Mouse (Mus musculus) erythroblast, embryonic 14.5 days (primary cell): ENCODE data around the gene Hoxb3. TPM values are rescaled to one million over a fixed set of nuclear protein-coding genes. Genes with fewer than 3 reads are reported as not detected.

Experiments
- H3K27me3 ChIP-seq: 2 replicates; pipeline ENCODE4 v1.6.1; 2012; ENCODE audit warnings: inconsistent platforms; ENCODE audit not compliant: control insufficient read depth
- H3K36me3 ChIP-seq: 2 replicates; pipeline ENCODE4 v1.6.1; 2012; ENCODE audit warnings: mild to moderate bottlenecking, inconsistent platforms; ENCODE audit not compliant: control insufficient read depth
- H3K4me1 ChIP-seq: 2 replicates; pipeline ENCODE4 v1.6.1; 2012; ENCODE audit warnings: inconsistent platforms; ENCODE audit not compliant: control insufficient read depth
- H3K4me3 ChIP-seq: replicated peaks from 2 replicates; pipeline ENCODE3; 2012; ENCODE audit warnings: moderate library complexity, mild to moderate bottlenecking, inconsistent platforms
- H3K9me3 ChIP-seq: 2 replicates; pipeline ENCODE4 v1.6.1; 2012; ENCODE audit warnings: low read length, inconsistent platforms, mixed read lengths; ENCODE audit not compliant: control insufficient read depth
- GATA1 ChIP-seq: IDR thresholded peaks from 2 replicates; pipeline ENCODE4 v1.6.1; 2012; ENCODE audit warnings: low read length, inconsistent platforms, mixed read lengths
- TAL1 ChIP-seq: IDR thresholded peaks from 3 replicates; pipeline ENCODE4 v1.6.1; 2012; ENCODE audit warnings: low read length, inconsistent platforms, mixed read lengths
- polyA plus RNA-seq: library from polyadenylated mRNA; stranded (reverse); fragments of >175 nt; gene quantifications from 2 replicates; pipeline ENCODE4 v1.2.3, GENCODE M21; 2012

Hoxb3 gene
- polyA plus RNA-seq, 1 experiment: not detected

- TF ChIP-seq GATA1 (no peak), TAL1 (no peak)
- no peak overlapping the region for H3K4me3 ChIP-seq
- H3K4me1 ChIP-seq: no peaks in the 10 kb centered on the region
- H3K36me3 ChIP-seq: no peaks in the 10 kb centered on the region
- no peaks in the 10 kb centered on the region for H3K9me3 ChIP-seq
- H3K27me3 ChIP-seq: peaks cover 100% of the 10 kb centered on the region
Measured at GRCm38 (mm10) chr11:96294245-96295091, 28.7 kb upstream of the Hoxb3 start.

GRCm38 (mm10) chr11:96295092-96295835 is 27.9 kb upstream of the Hoxb3 start:
- no peaks in the 10 kb centered on the region for H3K36me3 ChIP-seq
- no peaks in the 10 kb centered on the region for H3K9me3 ChIP-seq
- no peaks in the 10 kb centered on the region for H3K4me1 ChIP-seq
- TF ChIP-seq GATA1: no peak
- no peak for TF ChIP-seq TAL1
- H3K4me3 ChIP-seq: no peak overlapping the region
- peaks cover 100% of the 10 kb centered on the region for H3K27me3 ChIP-seq

- Histone ChIP-seq H3K9me3 (no peaks in the 10 kb centered on the region), H3K27me3 (peaks cover 100% of the 10 kb centered on the region), H3K4me1 (no peaks in the 10 kb centered on the region), H3K4me3 (no peak overlapping the region), H3K36me3 (no peaks in the 10 kb centered on the region)
- no peak for TF ChIP-seq TAL1
- no peak for TF ChIP-seq GATA1
Measured at GRCm38 (mm10) chr11:96296997-96297396, 26.1 kb upstream of the Hoxb3 start.

- no peaks in the 10 kb centered on the region for H3K4me1 ChIP-seq
- H3K9me3 ChIP-seq: no peaks in the 10 kb centered on the region
- peaks cover 100% of the 10 kb centered on the region for H3K27me3 ChIP-seq
- H3K4me3 ChIP-seq: no peak overlapping the region
- no peaks in the 10 kb centered on the region for H3K36me3 ChIP-seq
- TF ChIP-seq TAL1 (no peak), GATA1 (no peak)
Measured at GRCm38 (mm10) chr11:96297428-96297827, 25.7 kb upstream of the Hoxb3 start.

- H3K9me3 ChIP-seq: no peaks in the 10 kb centered on the region
- H3K27me3 ChIP-seq: peaks cover 100% of the 10 kb centered on the region
Measured at GRCm38 (mm10) chr11:96297968-96298635, 25.0 kb upstream of the Hoxb3 start.

GRCm38 (mm10) chr11:96298895-96299667 is 24.0 kb upstream of the Hoxb3 start:
- H3K4me3 ChIP-seq: no peak overlapping the region
- H3K9me3 ChIP-seq: no peaks in the 10 kb centered on the region
- H3K27me3 ChIP-seq: peaks cover 100% of the 10 kb centered on the region
- no peak for TF ChIP-seq GATA1
- TF ChIP-seq TAL1: no peak
- H3K36me3 ChIP-seq: no peaks in the 10 kb centered on the region
- no peaks in the 10 kb centered on the region for H3K4me1 ChIP-seq

More at GRCm38 (mm10) chr11:96297968-96298635, 25.0 kb upstream of the Hoxb3 start:
- Histone ChIP-seq H3K4me1 (no peaks in the 10 kb centered on the region), H3K4me3 (no peak overlapping the region), H3K36me3 (no peaks in the 10 kb centered on the region)
- TF ChIP-seq TAL1: no peak
- TF ChIP-seq GATA1: no peak

GRCm38 (mm10) chr11:96299781-96300180 is 23.3 kb upstream of the Hoxb3 start:
- no peak for TF ChIP-seq TAL1
- TF ChIP-seq GATA1: no peak
- no peak overlapping the region for H3K4me3 ChIP-seq
- no peaks in the 10 kb centered on the region for H3K9me3 ChIP-seq
- H3K4me1 ChIP-seq: no peaks in the 10 kb centered on the region
- no peaks in the 10 kb centered on the region for H3K36me3 ChIP-seq
- peaks cover 100% of the 10 kb centered on the region for H3K27me3 ChIP-seq

GRCm38 (mm10) chr11:96300354-96301063 is 22.6 kb upstream of the Hoxb3 start:
- peaks cover 100% of the 10 kb centered on the region for H3K27me3 ChIP-seq
- H3K4me3 ChIP-seq: no peak overlapping the region
- H3K4me1 ChIP-seq: no peaks in the 10 kb centered on the region
- H3K9me3 ChIP-seq: no peaks in the 10 kb centered on the region
- H3K36me3 ChIP-seq: no peaks in the 10 kb centered on the region
- TF ChIP-seq GATA1 (no peak), TAL1 (no peak)
